Comparison of ENCODE assay signal across 9 mouse cellular contexts in genomic region chr15:88036146-88037000, GRCm38 (mm10).
DNase-seq lines count a peak whose midpoint lies in the region; ATAC-seq lines count a peak whose summit lies in the region.
"Had no signal": no experiment of that assay in that cellular context is flagged by ENCODE, and none has a peak within 500 bp of the region (broad histone marks: within the 10 kb centered on the region; RNA-seq: fewer than 3 reads in every experiment).

No protein-coding gene starts in this region.

- H3K27me3 ChIP-seq in forebrain, embryonic 15.5 days = no peaks in the 10 kb centered on the region
- H3K27me3 ChIP-seq in intestine, embryonic 16.5 days (replicated peaks; ENCODE audit: control insufficient read depth, insufficient read depth, low read length) = no peaks in the 10 kb centered on the region
- no peaks in the 10 kb centered on the region for H3K27me3 ChIP-seq in neural tube, embryonic 11.5 days (ENCODE audit: control insufficient read depth, insufficient read depth, low read length)

- peak; percentile 8 to 10 for DNase-seq in layer of hippocampus, adult 8-10 months (ENCODE audit: low spot score in 2 of 2)
- no peak for DNase-seq in layer of hippocampus, postnatal 25 days (ENCODE audit: extremely low spot score in 1 of 2, low spot score in 1 of 2)
- peak; percentile 59 for DNase-seq in neural tube, embryonic 11.5 days (ENCODE audit: low spot score)
- DNase-seq in adrenal gland, adult 2 months = no peak
- DNase-seq in spleen, adult 12 weeks (ENCODE audit: low spot score) = no peak

- H3K9me3 ChIP-seq in forebrain, embryonic 15.5 days = no peaks in the 10 kb centered on the region
- H3K9me3 ChIP-seq in intestine, embryonic 16.5 days (ENCODE audit: control insufficient read depth, low read length) = no peaks in the 10 kb centered on the region
- H3K9me3 ChIP-seq in neural tube, embryonic 11.5 days (ENCODE audit: control insufficient read depth, low read length) = no peaks in the 10 kb centered on the region

- H3K4me1 ChIP-seq in forebrain, embryonic 15.5 days = peaks cover 16% of the 10 kb centered on the region
- H3K4me1 ChIP-seq in intestine, embryonic 16.5 days (ENCODE audit: control insufficient read depth, insufficient read depth, low read length) = no peaks in the 10 kb centered on the region
- H3K4me1 ChIP-seq in neural tube, embryonic 11.5 days (ENCODE audit: control insufficient read depth, insufficient read depth, low read length) = peaks cover 2% of the 10 kb centered on the region; the same call in 1 of the 2 replicates

- H3K36me3 ChIP-seq in forebrain, embryonic 15.5 days = no peaks in the 10 kb centered on the region
- H3K36me3 ChIP-seq in intestine, embryonic 16.5 days (ENCODE audit: control insufficient read depth, insufficient read depth, low read length) = no peaks in the 10 kb centered on the region
- no peaks in the 10 kb centered on the region for H3K36me3 ChIP-seq in neural tube, embryonic 11.5 days (ENCODE audit: control insufficient read depth, insufficient read depth, low read length)

- H3K9ac ChIP-seq in forebrain, embryonic 15.5 days (replicated peaks) = no peak overlapping the region
- H3K9ac ChIP-seq in intestine, embryonic 16.5 days (ENCODE audit: low read depth, low read length) = no peak overlapping the region
- H3K9ac ChIP-seq in neural tube, embryonic 11.5 days (ENCODE audit: low read length) = no peak overlapping the region

- H3K4me2 ChIP-seq in forebrain, embryonic 15.5 days (replicated peaks) = no peak overlapping the region
- H3K4me2 ChIP-seq in intestine, embryonic 16.5 days (ENCODE audit: low read depth, low read length) = no peak overlapping the region
- no peak overlapping the region for H3K4me2 ChIP-seq in neural tube, embryonic 11.5 days (ENCODE audit: low read depth)

- peak overlapping the region; percentile 57; the same call in 1 of the 2 replicates for H3K27ac ChIP-seq in forebrain, embryonic 15.5 days (replicated peaks)
- H3K27ac ChIP-seq in intestine, embryonic 16.5 days (ENCODE audit: low read length) = no peak overlapping the region
- no peak overlapping the region for H3K27ac ChIP-seq in neural tube, embryonic 11.5 days (ENCODE audit: low read depth, low read length)
- H3K27ac ChIP-seq: macrophage had no signal

- ATAC-seq in forebrain, embryonic 15.5 days (replicated peaks) = peak; percentile 58
- ATAC-seq in intestine, embryonic 16.5 days = peak; percentile 68; the same call in 1 of the 2 replicates
- ATAC-seq in neural tube, embryonic 11.5 days (ENCODE audit: insufficient read depth, low FRiP score, low TSS enrichment) = no peak; the same call in 1 of the 2 replicates
- ATAC-seq: inflammation-experienced regulatory T-cells, adult 6 months had no signal

- H3K4me3 ChIP-seq in forebrain, embryonic 15.5 days = no peak overlapping the region
- no peak overlapping the region for H3K4me3 ChIP-seq in intestine, embryonic 16.5 days (ENCODE audit: low read length)
- H3K4me3 ChIP-seq in neural tube, embryonic 11.5 days (ENCODE audit: low read depth, low read length) = no peak overlapping the region

- 52% methylated on average over 22 of the region's 22 CpGs for WGBS in forebrain, embryonic 15.5 days
- WGBS in intestine, embryonic 16.5 days = 38% methylated on average over 22 of the region's 22 CpGs
- WGBS in neural tube, embryonic 11.5 days = 56% methylated on average over 22 of the region's 22 CpGs

Comparison
In these comparisons a context has a peak if more than half of its experiments do, and no peak if none do; other contexts are left out.
1. DNase-seq: peak in layer of hippocampus, adult 8-10 months (2 of 2) and neural tube, embryonic 11.5 days (single experiment); none in layer of hippocampus, postnatal 25 days (0 of 2), adrenal gland, adult 2 months (single experiment) and spleen, adult 12 weeks (single experiment).